Mouse (Mus musculus): Measurements from ENCODE around the gene Stxbp1. TPM values are rescaled to one million over a fixed set of nuclear protein-coding genes. Genes with fewer than 3 reads are reported as not detected.

The Stxbp1 gene
- polyA plus RNA-seq (2017; shearing (Covaris generic)) = 1 to 10 TPM; 2.4 to 2.9 TPM

DNA sequence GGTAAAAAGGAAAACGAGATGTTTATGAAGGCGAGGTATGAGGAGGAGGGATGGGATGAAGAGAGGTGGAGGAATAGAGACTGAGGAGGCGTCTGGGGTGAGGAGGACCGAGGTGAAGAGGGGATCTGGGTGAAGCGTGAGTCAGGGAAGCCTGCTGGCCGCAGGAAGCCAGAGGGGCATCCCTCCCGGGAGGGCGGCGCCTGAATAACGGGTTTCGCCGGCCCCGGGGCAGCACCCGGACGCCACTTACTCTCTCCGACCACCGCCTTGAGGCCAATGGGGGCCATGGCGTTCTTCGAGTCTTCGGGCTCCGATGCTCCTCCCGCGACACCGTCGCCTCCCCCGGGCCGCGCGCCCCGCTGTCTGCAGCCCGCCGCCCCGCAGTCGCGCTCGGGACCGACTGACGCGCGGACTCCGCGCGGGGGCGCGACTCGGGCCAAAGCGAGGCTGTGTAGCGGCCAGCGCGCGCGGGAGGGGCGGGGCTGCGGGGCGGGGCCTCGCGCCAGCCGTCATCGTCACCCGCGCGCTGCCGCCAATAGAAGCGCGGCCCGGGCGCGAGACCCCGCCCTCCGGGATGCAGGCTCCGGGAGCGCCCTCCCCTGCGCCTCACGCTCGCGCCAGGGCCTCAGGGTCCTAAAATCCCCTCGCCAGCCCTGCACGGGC, at the start of gene Stxbp1:
Gene Stxbp1 (minus strand): TSS at position 441 of the 663 bp plus-strand sequence.
- ATAC-seq = peak; percentile 67

- ATAC-seq = no peak
Observed at GRCm38 (mm10) chr2:32896507-32897147, 49.6 kb upstream of the Stxbp1 start.

DNA sequence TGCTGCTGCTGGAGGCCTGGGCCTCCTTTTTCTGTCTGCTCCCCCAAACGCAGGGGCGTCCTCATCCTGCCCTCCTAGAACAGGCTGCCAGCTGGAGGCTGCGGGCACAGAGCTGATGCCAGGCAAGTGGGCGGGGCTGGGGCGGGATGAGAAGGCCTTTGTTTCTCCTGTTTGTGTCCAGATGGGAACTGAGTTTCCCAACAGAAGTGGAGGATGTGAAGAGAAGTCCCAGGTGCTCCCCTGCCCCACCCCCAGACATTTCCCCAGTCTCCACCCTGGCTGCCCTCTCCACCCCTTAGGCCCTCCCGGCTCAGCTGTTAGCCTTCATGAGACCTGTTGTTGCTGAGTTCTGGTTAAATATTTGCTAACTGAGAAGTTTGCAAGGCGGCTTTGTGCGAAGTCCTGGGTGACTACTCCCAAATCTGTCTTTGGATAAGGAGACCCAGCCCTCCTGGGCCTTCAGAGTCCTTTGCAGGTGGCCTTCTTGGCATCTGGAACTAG, 48.6 kb upstream of the Stxbp1 start:
- no peak for ATAC-seq

DNA sequence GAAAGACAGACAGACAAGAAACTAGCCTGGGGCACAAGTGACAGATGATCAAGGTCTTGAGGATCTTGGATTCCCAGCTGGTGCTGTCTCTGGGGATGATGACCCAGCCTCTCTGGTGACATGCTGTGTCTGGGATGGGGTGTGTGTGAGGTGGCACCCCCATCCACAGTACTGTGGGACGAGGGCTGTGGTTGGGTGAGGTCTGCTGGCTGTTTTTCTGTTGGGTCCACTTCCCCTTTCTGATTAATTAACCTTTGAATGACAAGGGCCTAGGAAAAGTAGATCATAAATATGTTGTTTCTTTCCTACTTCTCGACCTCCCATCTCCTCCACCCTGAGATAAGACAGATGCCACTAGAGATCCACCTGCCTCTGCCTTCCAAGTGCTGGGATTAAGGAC, 47.1 kb upstream of the Stxbp1 start:
- ATAC-seq = no peak

DNA sequence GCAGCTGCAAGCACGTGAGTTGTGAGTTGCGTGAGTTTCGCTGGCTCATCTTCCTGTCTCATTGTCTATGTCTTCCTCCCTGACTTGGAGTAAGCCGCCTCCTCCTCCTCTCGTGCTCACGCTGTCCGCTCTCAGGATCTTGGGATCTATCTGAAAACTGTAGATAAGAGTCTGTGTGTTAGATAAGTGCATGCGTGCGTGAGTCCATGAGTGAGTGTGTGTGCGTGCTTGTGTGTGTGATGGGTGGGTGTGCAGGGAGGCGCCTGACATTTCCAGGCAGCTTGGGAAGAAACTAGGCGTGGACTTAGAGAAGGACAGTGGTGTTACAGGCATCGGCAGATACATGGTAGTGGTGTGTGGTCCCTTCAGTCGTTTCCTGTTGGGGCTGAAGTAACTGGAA, 45.4 kb upstream of the Stxbp1 start:
- ATAC-seq = no peak

GRCm38 (mm10) chr2:32891278-32891677, 44.2 kb upstream of the Stxbp1 start:
- ATAC-seq = no peak

DNA sequence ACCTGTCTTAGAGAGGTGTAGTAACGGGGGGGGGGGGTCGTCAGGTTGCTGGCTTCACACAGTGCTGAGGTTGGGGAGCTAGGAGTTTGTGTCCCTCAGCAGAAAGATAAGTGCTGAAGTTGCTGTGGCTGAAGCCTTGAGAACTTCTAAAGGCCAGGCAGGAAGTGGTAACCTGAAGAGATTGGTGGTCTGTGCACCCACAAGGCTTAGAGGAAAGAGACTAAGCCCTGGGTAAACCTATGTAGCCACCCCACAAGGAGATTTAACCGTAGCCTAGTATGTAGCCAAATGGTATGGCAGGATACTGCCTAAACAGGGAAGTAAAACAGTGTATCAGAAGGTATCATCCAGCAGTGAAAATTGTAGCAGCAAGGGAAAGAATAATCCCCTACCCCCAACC, 43.2 kb upstream of the Stxbp1 start:
- ATAC-seq = peak; percentile 65

GRCm38 (mm10) chr2:32888551-32888950, 41.5 kb upstream of the Stxbp1 start:
- ATAC-seq = no peak

DNA sequence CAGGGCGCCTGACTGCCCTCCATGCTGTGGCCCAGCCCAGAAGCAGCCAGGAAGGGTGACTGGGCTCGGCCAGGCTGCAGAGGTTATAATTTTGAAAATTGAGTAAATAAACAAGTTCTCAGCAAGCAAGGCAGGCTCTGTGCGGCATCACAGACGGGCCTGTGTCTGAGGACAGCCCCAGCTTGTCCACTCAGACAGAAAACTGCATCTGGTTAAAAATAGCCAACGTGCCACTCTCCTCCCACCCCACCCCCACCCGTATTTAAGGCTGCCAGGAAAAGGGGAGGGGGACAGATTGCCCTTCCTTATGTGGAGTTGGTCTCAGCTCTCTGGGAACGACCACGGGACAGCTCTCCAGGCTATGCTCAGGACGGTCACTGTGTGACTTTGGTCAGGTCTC, 41.0 kb upstream of the Stxbp1 start:
- ATAC-seq = no peak

DNA sequence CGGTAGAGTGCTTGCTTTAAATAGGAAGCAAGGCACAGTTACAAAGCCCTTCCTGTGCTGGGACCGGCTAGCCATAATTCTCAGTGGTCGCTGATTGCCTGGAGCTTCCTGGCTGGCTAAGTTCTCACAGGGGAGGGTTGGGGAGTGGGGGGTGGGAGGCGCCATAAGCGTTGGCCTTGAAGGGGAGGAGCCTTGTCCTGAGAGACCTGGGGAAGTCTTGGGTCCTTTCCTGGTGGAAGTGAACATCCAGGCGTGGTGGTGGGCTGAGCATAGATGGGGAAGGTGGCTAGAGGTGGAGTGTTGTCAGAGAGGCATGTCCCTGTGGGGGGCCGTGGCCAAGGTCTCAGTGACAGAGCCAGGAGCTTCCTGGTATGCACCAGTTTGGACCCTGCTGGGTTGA, 37.7 kb upstream of the Stxbp1 start:
- no peak for ATAC-seq

DNA sequence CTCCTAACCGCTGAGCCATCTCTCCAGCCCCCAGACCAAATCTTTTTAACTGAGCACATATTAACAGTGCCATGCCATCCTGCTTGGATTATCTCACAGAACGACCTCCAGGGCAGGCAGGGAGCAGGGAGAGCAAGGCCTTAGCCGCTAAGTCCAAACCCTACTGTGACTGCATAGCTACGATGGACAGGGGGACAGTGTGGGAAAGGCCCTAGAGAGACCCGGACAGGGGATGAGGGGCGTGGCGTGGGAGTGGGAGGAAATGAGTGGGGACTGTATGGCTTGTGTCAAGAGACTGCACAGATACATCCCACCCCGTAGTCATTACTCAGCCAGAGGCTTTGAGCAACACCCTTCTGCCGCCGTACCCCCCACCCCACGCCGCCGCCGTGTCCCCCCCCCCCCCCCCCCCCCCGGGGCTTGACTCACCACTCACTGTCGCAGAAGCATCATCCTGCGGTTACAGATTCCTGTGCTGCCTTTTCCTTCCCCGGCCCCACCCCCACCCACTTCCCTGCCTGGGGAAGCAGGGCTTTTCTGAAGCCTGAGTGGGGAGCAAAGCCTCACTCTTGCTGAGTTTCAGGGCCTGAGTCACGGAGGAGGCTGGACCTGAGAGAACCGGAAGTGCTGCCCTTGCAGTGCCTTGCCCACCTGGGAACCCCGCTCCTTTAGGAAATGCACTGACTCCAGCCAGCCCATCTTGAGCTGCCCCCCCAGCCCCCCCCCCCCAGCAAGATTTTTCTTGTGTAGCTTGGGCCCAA, 35.4 kb upstream of the Stxbp1 start:
- peak; percentile 40 for ATAC-seq

- ATAC-seq = peak; percentile 70
Observed at GRCm38 (mm10) chr2:32881723-32882122, 34.7 kb upstream of the Stxbp1 start.

DNA sequence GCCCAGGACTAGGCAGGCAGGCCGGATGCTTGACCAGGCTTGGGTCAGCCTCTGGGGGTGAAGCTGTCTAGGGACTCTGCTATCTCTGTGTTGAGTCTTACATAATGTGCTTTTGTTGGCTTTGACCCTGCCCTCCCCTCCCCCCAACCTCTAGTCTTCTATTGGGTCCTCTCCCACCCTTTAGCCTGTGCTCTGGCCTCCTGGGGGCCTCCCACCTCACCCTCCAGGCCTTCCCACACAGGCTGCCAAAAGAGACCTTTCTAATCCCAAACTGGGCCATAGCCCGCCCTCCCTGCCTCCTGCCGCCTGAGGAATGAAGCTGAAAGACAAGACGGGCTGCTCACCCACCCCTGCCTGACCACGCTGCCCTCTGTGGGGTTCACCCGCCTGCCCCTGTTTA, 34.0 kb upstream of the Stxbp1 start:
- ATAC-seq = no peak

DNA sequence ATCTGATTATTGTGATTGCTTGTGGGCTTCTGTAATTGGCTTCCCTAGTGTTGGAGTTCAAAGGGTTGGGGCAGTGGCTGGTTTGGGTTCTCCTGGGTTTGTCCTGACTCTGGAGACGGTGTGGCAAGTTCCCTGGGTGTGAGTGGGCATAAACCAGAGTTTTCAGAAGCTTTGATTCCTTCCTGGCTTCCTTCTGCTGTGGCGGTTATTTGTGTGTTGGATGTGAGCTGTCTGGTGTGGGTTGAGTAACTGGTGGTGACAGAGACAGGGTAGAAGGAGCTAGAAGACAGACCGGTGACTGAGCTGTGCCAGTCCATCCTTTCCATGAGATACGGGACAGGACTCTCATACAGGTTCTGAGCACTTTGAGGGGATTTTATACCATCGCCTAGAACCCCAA, 32.5 kb upstream of the Stxbp1 start:
- no peak for ATAC-seq

DNA sequence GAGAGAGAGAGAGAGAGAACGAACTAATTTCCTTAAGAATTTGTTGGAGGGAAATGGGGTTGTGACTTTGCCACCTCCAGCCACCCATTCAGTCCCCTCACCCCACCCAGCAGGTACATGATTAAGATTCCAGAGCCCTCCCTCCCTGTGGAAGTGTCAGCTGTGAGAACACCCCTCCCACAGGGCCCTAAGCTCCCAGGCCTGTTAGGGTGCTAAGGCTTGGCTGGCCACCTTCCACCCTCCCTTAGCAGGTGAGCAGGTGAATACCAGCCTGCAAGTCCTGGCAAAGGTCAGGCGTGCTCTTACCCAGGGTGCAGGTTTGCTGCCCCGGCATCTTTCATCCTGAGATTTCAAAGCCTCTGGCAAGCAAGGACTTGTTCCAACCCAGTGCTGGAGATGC, 31.4 kb upstream of the Stxbp1 start:
- no peak for ATAC-seq

DNA sequence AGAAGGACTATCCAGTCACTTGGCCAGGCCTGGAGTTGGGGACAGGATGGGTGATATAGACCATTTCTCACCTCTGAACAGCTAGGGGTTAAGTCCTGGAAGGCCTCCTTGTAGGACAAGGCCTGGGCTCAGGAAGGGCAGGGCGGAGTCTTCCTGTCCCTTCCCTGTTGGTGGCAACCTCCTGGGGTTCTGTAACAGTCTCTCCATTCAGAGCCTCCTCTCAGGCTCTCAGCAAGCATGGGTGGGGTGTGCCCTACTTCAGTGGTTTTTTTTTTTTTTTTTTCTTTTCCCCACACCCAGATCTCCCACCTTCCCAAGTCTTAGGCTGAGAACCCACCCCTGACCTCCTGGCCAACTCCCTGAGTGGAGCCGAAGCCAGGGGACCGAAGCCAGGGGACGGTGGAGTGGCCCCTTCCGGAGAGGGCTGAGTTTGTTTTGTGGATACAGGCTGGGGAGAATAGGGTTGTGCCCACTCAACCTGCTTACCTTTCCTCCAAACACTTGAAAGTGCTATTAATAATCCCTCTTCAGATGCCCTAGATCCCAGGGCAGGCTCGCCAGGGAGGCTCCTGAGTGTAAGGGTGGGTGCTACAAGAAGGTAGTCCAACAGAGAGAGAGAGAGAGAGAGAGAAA, 30.8 kb upstream of the Stxbp1 start:
- no peak for ATAC-seq

GRCm38 (mm10) chr2:32877303-32877702, 30.3 kb upstream of the Stxbp1 start:
- ATAC-seq = no peak

- no peak for ATAC-seq
Observed at GRCm38 (mm10) chr2:32876490-32877302, 29.7 kb upstream of the Stxbp1 start.

DNA sequence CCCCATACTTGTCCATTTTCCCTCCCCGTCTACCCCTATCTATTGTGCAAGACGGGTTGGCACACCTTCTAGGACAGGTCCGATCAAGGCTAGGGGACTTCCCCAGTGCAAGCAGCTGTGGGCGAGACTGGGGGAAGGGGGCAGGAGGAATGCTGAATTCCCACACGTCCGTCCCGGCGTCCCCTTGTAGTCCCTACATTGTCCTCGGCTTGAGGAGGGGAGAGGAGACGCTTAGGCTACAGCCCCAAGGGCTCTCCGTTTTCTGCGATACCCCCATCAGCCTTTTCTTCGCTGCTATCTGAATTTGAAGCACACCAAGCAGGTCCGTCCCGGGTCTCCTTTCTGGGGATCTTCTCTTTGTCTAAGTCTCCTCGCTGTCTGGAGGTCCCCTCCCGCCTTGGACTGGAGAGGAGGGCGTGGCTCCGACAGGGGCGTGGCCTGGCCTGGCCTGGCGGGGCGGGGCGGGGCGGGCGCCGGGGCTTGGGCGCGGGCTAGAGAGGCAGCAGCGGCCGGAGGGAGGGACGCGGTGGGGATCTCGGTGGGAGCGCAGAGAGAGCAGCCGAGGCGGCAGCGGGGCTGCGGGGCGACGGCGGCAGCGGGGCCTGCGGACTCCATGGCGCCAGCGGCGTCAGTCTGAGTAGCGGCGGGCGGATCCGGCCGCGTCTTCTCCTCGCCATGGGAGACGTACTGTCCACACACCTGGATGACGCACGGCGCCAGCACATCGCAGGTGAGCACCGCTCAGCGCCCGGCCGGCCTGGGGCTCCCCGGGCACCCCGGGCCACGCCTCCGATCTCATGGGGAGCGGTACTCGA, 28.8 kb upstream of the Stxbp1 start, which contains the start of gene Fam129b:
Gene Fam129b (plus strand): TSS at position 440 of the 815 bp plus-strand sequence.
- peak; percentile 66 for ATAC-seq

DNA sequence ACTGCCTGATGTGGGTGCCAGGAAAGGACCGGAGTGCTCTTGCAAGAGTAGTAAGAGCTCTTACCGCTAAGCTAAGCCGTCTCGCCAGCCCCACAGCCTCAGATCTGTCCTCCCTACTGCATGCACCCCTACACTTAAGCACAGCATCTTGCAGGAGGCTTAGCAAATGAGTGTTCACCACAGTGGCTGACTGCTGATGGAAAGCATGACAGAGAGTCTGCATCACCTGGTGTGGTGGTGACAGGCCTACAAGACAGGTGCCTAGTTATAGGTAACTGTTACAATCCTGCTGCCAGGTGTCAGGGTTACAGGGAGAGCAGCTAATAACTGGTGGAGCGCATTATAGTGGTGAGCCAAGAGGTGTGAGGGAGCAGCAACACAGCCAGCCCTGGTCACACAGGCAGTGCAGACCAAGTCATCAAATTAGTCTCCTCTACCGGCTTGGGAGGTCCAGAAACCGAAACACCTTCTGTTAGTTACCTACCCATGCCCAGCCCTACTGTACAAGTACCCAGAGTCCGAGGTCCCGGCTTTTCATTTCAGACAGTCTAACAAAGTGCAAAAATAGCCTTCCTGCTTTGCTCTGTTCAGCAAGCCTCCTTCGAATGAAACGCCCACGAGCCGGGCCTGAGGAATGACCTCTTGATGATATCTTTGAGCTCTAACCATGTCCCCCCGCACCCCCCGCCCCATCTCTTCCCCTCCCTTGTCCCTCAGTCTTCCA, 28.1 kb upstream of the Stxbp1 start:
- no peak for ATAC-seq

- ATAC-seq = no peak
Observed at GRCm38 (mm10) chr2:32874070-32874469, 27.0 kb upstream of the Stxbp1 start.

Data from activated CD4-positive, CD25-positive, alpha-beta regulatory T cell, adult 4 months (primary cell).